Mouse (Mus musculus) stomach, postnatal 0 days (tissue): ENCODE measurements around the gene Cmbl.

Source experiments
- CTCF ChIP-seq: IDR thresholded peaks from 2 replicates; pipeline ENCODE4 v1.5.1; 2016; ENCODE audit warnings: antibody characterized with exemption, low read depth, mild to moderate bottlenecking, moderate library complexity
- EP300 ChIP-seq: optimal IDR thresholded peaks from 2 replicates; pipeline ENCODE3; 2016; ENCODE audit warnings: antibody characterized with exemption

GRCm38 (mm10) chr15:31586088-31586487 is 20.9 kb downstream of the Cmbl start:
- TF ChIP-seq CTCF (no peak), EP300 (no peak)
